Mouse (Mus musculus) limb, embryonic 15.5 days (tissue): ENCODE measurements at regions not wholly inside any gene's neighbourhood (a gene's known extent, or its start where the extent isn't known, plus 50 kb on each side); places are given as distances from the start of the nearest gene placed in this dataset.

Experiments used
- ATAC-seq: fragments of 200-750 bp; cut with Nextera tagmentation; 2 replicates; pipeline ENCODE4 v1.8.0; 2017; ENCODE audit warnings: low read depth, moderate TSS enrichment; ENCODE audit not compliant: insufficient number of reproducible peaks, low FRiP score, low TSS enrichment
- H3K27ac ChIP-seq: fragments of 300-500 bp; sonication (generic); 2 replicates; pipeline ENCODE4 v1.5.1; 2015; ENCODE audit warnings: moderate library complexity, mild to moderate bottlenecking, inconsistent platforms
- H3K27me3 ChIP-seq: fragments of 300-500 bp; sonication (generic); 2 replicates; pipeline ENCODE4 v1.6.1; 2015; ENCODE audit warnings: inconsistent platforms
- H3K36me3 ChIP-seq: fragments of 300-500 bp; sonication (generic); 2 replicates; pipeline ENCODE4 v1.6.1; 2015; ENCODE audit warnings: inconsistent platforms
- H3K4me1 ChIP-seq: fragments of 300-500 bp; sonication (generic); 2 replicates; pipeline ENCODE4 v1.6.1; 2015; ENCODE audit warnings: inconsistent platforms
- H3K4me2 ChIP-seq: fragments of 300-500 bp; sonication (generic); 2 replicates; pipeline ENCODE4 v1.6.1; 2015; ENCODE audit warnings: mild to moderate bottlenecking, inconsistent platforms
- H3K4me3 ChIP-seq: fragments of 300-500 bp; sonication (generic); 2 replicates; pipeline ENCODE4 v1.5.1; 2015; ENCODE audit warnings: mild to moderate bottlenecking, inconsistent platforms
- H3K9ac ChIP-seq: fragments of 300-500 bp; sonication (generic); 2 replicates; pipeline ENCODE4 v1.6.1; 2015; ENCODE audit warnings: inconsistent platforms
- H3K9me3 ChIP-seq: fragments of 300-500 bp; sonication (generic); 2 replicates; pipeline ENCODE4 v1.6.1; 2016; ENCODE audit warnings: inconsistent platforms
- WGBS: fragments of 180-500 bp; shearing (Covaris S2); methylation state at CpG from one replicate; pipeline ENCODE4 v1.1.7; 2015; 5-methylcytosine and 5-hydroxymethylcytosine counted together

- WGBS: 44% methylated on average over 13 of the region's 13 CpGs
- H3K4me2 ChIP-seq: no peak overlapping the region
- no peaks in the 10 kb centered on the region for H3K36me3 ChIP-seq
- H3K27me3 ChIP-seq: no peaks in the 10 kb centered on the region
- H3K27ac ChIP-seq: no peak overlapping the region
- peaks cover 27% of the 10 kb centered on the region for H3K4me1 ChIP-seq
- no peaks in the 10 kb centered on the region for H3K9me3 ChIP-seq
- no peak for ATAC-seq
- H3K9ac ChIP-seq: no peak overlapping the region
- no peak overlapping the region for H3K4me3 ChIP-seq
Measured at GRCm38 (mm10) chr2:166394666-166395065, 239.2 kb upstream of the Sulf2 start.

DNA sequence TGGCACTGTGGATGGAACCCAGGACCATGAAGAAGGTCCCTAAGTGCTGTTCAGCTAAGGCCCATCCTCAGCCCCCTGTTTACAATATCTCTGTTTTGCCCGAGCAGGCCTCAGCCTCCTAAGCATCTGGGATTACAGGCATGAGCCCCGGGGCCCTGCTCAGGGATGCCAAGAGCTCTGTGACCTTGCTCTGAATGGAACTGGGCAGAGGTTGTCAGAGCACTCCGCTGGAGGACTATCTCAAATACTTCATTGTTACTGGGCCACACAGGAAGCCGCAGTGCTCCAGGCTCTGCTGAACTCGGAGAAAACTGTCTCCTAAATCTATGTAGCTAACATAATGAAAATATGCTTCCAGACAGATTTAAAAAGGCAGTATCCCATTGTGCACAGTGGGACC is 235.7 kb upstream of the Sulf2 start:
- H3K4me3 ChIP-seq: no peak overlapping the region
- H3K9ac ChIP-seq: no peak overlapping the region
- H3K36me3 ChIP-seq: no peaks in the 10 kb centered on the region
- H3K27me3 ChIP-seq: 0 out of 2 replicates have a peak, but pooled peaks cover 2% of the 10 kb centered on the region
- no peak for ATAC-seq
- 44% methylated on average over 5 of the region's 5 CpGs for WGBS
- H3K27ac ChIP-seq: no peak overlapping the region
- no peaks in the 10 kb centered on the region for H3K9me3 ChIP-seq
- H3K4me1 ChIP-seq: 0 out of 2 replicates have a peak, but pooled peaks cover 5% of the 10 kb centered on the region
- H3K4me2 ChIP-seq: no peak overlapping the region

DNA sequence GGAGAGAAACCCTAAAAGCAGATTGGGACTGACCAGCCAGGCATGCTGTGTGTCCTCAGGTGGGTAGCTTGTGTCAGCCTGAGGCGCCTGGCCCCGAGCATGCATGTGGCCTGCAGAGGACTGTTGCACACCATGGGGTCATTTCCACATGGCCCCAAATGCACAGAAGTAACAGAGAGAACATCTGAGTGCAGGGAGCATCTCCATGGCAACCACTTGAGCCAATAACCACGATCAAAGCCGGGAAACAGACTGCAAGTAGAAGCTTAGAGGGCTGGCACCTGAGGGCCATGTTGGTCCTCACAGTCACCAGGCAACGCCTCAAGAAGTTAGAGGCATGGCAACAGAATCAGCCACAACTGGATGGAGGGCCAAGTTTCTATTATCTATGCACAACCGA is 232.6 kb upstream of the Sulf2 start:
- no peaks in the 10 kb centered on the region for H3K36me3 ChIP-seq

DNA sequence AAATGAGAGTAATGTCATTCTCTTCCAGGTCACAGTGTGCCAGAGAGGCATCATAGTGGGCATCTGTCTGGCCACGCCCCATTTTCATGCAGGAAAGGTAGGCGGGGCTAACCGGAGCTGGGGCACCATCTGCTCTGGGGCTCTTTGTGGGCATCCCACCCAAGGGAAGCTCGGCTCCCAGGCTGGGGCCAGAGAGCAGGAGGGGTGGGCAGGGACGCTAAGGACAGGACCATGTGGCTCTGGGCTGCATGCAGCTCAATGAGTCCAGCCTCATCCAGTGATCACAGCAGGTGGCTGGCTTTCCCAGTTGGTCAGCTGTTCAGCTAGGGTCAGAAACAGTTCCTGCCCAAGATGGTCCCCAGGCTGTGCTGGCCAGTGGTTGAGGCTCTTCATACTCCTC is 231.4 kb upstream of the Sulf2 start:
- Histone ChIP-seq H3K27ac (no peak overlapping the region), H3K4me1 (peaks cover 8% of the 10 kb centered on the region), H3K4me2 (no peak overlapping the region), H3K36me3 (no peaks in the 10 kb centered on the region), H3K27me3 (0 out of 2 replicates have a peak, but pooled peaks cover 2% of the 10 kb centered on the region), H3K4me3 (no peak overlapping the region), H3K9ac (no peak overlapping the region), H3K9me3 (no peaks in the 10 kb centered on the region)
- ATAC-seq: no peak
- WGBS: 73% methylated on average over 5 of the region's 5 CpGs

More for the DNA sequence above, 232.6 kb upstream of the Sulf2 start:
- Histone ChIP-seq H3K4me3 (no peak overlapping the region), H3K4me2 (no peak overlapping the region), H3K27me3 (0 out of 2 replicates have a peak, but pooled peaks cover 2% of the 10 kb centered on the region), H3K4me1 (peaks cover 4% of the 10 kb centered on the region; the same call in 1 of the 2 replicates), H3K9me3 (no peaks in the 10 kb centered on the region), H3K27ac (no peak overlapping the region), H3K9ac (no peak overlapping the region)
- ATAC-seq: no peak
- 53% methylated on average over 6 of the region's 6 CpGs for WGBS

GRCm38 (mm10) chr2:166384583-166384982 is 229.1 kb upstream of the Sulf2 start:
- Histone ChIP-seq H3K9ac (no peak overlapping the region), H3K9me3 (no peaks in the 10 kb centered on the region), H3K27me3 (0 out of 2 replicates have a peak, but pooled peaks cover 2% of the 10 kb centered on the region), H3K4me1 (peaks cover 9% of the 10 kb centered on the region), H3K4me3 (no peak overlapping the region), H3K27ac (0 out of 2 replicates have a peak overlapping the region, but pooled peaks have one; percentile 1), H3K36me3 (no peaks in the 10 kb centered on the region), H3K4me2 (no peak overlapping the region)
- no peak for ATAC-seq
- 27% methylated on average over 6 of the region's 6 CpGs for WGBS

- WGBS: 83% methylated on average over 5 of the region's 5 CpGs
- H3K4me3 ChIP-seq: no peak overlapping the region
- no peak for ATAC-seq
- H3K27ac ChIP-seq: no peak overlapping the region
- H3K9ac ChIP-seq: no peak overlapping the region
- H3K36me3 ChIP-seq: no peaks in the 10 kb centered on the region
- no peaks in the 10 kb centered on the region for H3K9me3 ChIP-seq
- peaks cover 14% of the 10 kb centered on the region for H3K4me1 ChIP-seq
- 0 out of 2 replicates have a peak, but pooled peaks cover 2% of the 10 kb centered on the region for H3K27me3 ChIP-seq
- H3K4me2 ChIP-seq: no peak overlapping the region
Measured at GRCm38 (mm10) chr2:166383356-166383755, 227.9 kb upstream of the Sulf2 start.

DNA sequence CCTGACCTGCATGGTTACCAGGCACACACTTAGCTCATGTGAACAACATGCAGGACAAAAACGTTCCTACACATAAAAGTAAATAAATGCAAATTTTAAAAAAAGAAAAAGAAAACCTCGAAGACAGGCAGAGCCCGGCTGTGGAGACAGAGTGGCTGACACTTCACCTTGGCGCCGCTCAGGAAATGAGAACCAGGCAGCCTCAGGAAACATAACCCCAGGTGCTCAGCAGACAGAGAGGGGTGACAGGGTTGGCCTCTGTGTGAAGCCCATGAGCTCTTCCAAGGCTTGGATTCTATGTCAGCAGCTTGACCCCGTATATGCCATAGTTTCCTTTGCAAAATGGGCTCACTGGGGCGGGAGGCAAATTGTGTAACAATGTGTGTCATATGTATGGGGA is 226.7 kb upstream of the Sulf2 start:
- Histone ChIP-seq H3K9ac (no peak overlapping the region), H3K4me2 (no peak overlapping the region), H3K9me3 (no peaks in the 10 kb centered on the region), H3K27me3 (0 out of 2 replicates have a peak, but pooled peaks cover 2% of the 10 kb centered on the region), H3K4me1 (peaks cover 26% of the 10 kb centered on the region), H3K4me3 (no peak overlapping the region), H3K36me3 (no peaks in the 10 kb centered on the region), H3K27ac (no peak overlapping the region)
- ATAC-seq: no peak
- WGBS: 41% methylated on average over 7 of the region's 7 CpGs

- Histone ChIP-seq H3K9ac (no peak overlapping the region), H3K27me3 (no peaks in the 10 kb centered on the region), H3K27ac (no peak overlapping the region), H3K9me3 (no peaks in the 10 kb centered on the region), H3K4me2 (no peak overlapping the region), H3K4me1 (peaks cover 34% of the 10 kb centered on the region), H3K4me3 (no peak overlapping the region), H3K36me3 (no peaks in the 10 kb centered on the region)
- 76% methylated on average over 9 of the region's 9 CpGs for WGBS
- no peak for ATAC-seq
Measured at GRCm38 (mm10) chr2:166380854-166381253, 225.4 kb upstream of the Sulf2 start.

DNA sequence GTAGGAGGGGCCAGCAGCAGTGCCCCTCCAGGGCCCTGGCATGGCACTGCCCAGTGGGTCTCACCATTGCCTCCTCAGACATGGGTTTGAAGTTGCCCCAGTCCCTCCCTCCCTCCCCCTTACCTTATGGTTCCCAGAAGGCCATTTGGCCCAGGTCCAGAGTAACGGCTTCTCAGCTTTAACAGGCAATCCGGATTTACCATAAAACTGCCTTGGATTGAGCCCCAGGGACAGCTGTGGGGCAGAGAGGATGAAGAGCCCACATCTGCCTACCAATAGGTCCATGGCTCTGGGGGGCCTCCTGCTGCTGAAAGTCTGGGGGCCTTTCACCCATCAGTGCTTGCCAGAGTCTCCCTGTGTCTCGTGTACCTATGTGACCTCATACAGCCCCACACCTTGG is 222.9 kb upstream of the Sulf2 start:
- H3K9ac ChIP-seq: no peak overlapping the region
- no peaks in the 10 kb centered on the region for H3K9me3 ChIP-seq
- H3K4me1 ChIP-seq: peaks cover 30% of the 10 kb centered on the region
- H3K4me3 ChIP-seq: no peak overlapping the region
- no peaks in the 10 kb centered on the region for H3K36me3 ChIP-seq
- no peak overlapping the region for H3K27ac ChIP-seq
- H3K4me2 ChIP-seq: no peak overlapping the region
- 25% methylated on average over 3 of the region's 3 CpGs for WGBS
- H3K27me3 ChIP-seq: no peaks in the 10 kb centered on the region
- no peak for ATAC-seq

GRCm38 (mm10) chr2:166377329-166377728 is 221.9 kb upstream of the Sulf2 start:
- Histone ChIP-seq H3K36me3 (no peaks in the 10 kb centered on the region), H3K4me1 (peaks cover 30% of the 10 kb centered on the region), H3K4me3 (no peak overlapping the region), H3K27me3 (no peaks in the 10 kb centered on the region), H3K27ac (peak overlapping the region; percentile 43), H3K4me2 (no peak overlapping the region), H3K9me3 (no peaks in the 10 kb centered on the region), H3K9ac (no peak overlapping the region)
- 10% methylated on average over 3 of the region's 3 CpGs for WGBS
- ATAC-seq: no peak

- Histone ChIP-seq H3K9me3 (no peaks in the 10 kb centered on the region), H3K27ac (no peak overlapping the region), H3K36me3 (no peaks in the 10 kb centered on the region), H3K27me3 (no peaks in the 10 kb centered on the region), H3K4me3 (no peak overlapping the region), H3K9ac (no peak overlapping the region), H3K4me1 (peaks cover 25% of the 10 kb centered on the region), H3K4me2 (no peak overlapping the region)
- ATAC-seq: no peak
- WGBS: 82% methylated on average over 12 of the region's 12 CpGs
Measured at GRCm38 (mm10) chr2:166375639-166376038, 220.2 kb upstream of the Sulf2 start.

GRCm38 (mm10) chr2:166370776-166371175 is 215.3 kb upstream of the Sulf2 start:
- no peaks in the 10 kb centered on the region for H3K9me3 ChIP-seq
- H3K36me3 ChIP-seq: no peaks in the 10 kb centered on the region
- H3K4me3 ChIP-seq: no peak overlapping the region
- H3K27me3 ChIP-seq: no peaks in the 10 kb centered on the region
- ATAC-seq: no peak
- no peak overlapping the region for H3K4me2 ChIP-seq
- 0 out of 2 replicates have a peak, but pooled peaks cover 8% of the 10 kb centered on the region for H3K4me1 ChIP-seq
- no peak overlapping the region for H3K27ac ChIP-seq
- H3K9ac ChIP-seq: no peak overlapping the region
- 64% methylated on average over 6 of the region's 6 CpGs for WGBS

DNA sequence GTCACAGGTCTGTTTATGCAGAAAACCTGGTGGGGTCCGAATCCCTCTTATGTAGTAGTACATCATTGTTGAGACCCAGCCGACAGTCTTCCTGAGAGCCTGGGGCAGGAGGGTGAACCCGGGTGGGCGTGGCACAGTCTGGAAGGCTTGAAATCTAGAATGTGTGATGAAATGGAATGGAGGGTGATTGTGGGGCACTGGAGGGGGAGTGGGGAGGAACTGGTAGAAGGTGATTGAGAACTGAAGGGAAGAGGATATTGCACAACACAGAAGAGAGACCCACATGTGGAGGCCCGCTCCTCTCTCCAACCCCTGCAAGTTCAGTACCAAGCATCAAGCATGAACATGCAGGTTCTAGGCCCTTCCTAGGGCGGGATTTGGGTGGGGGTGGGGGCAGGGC is 206.2 kb upstream of the Sulf2 start:
- Histone ChIP-seq H3K4me2 (no peak overlapping the region), H3K36me3 (no peaks in the 10 kb centered on the region), H3K9me3 (no peaks in the 10 kb centered on the region), H3K27me3 (no peaks in the 10 kb centered on the region; the same call in 1 of the 2 replicates), H3K4me3 (no peak overlapping the region), H3K9ac (no peak overlapping the region), H3K27ac (no peak overlapping the region), H3K4me1 (peaks cover 34% of the 10 kb centered on the region)
- WGBS: 69% methylated on average over 6 of the region's 6 CpGs
- no peak for ATAC-seq
